Mouse (Mus musculus) T-helper 2 cell (primary cell): ENCODE results near the gene Tnfrsf1a.

Experiments
- in situ Hi-C: fragments of 300-600 bp; cut with MboI, MseI; formaldehyde crosslinking; loops from one replicate; pipeline ENCODE4 v1.15.1; 2025; ENCODE audit warnings: high pct_unique_total_duplicates

Tnfrsf1a gene

DNA sequence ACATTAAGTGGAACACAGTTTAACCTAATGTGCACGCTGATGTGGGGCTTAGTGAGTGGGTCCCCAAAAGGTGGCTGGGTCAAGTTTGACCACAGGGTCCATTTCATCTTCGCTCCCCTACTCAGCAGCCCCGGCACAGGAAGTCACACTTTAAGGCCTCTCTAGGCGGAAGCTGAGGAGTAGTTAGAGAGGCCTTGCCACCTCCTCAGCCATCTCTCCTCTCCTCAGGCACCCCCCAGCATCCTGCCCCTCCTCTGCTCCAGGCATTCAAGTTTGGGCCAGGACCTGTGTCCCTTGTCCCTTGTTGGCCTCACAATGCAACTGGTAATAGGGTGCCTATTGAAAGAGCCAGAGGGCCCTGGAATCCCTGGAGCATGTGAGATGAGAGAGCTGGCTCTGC is 4.5 kb downstream of the Tnfrsf1a start:
- in situ Hi-C loops, result no loop called here

DNA sequence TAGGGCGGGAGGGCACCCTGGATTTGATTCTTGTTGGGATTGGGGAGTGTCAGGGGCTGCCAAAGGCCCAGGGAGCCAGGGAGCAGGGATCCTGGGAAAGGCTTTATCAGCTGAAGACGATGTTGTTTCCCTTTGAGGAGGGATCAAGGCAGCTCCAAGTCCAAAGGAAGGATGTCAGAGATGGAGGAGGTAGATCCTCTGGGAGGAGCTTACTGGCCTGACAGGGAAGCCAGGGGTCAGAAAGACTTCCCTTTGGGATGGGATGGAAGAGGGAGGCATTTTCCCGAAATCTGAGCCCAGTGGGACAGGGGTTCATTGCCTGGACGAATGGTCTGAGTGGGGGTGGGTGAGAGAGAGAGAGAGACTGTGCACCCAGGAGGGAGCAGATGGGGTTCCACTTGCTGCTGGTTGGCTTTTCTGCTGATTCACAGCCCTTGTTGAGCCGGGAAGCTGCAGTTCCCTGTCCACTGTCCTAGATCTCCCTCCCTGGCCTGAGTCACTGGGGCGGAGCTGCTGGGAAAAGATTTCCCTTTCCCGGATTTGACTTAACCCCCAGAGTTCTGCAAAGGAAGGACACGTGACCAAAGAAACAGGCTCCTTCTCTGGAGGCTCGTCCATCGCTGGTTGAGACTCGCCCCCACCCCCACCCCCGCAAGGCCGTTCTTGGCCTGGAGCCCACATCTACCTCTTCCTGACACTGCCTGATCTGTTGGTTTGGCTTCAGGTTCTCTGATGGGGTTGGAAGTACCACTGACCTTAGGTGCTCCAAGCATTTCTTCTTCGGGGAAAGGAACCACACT is 5.4 kb downstream of the Tnfrsf1a start:
- in situ Hi-C loops, result no loop called here

GRCm38 (mm10) chr6:125355197-125355741 is 6.1 kb downstream of the Tnfrsf1a start:
- in situ Hi-C loops, result no loop called here

GRCm38 (mm10) chr6:125356264-125356663 is 7.1 kb downstream of the Tnfrsf1a start:
- in situ Hi-C loops, result no loop called here

- in situ Hi-C loops, result no loop called here
These were observed 8.2 kb downstream of the Tnfrsf1a start for GRCm38 (mm10) chr6:125357334-125357733.

DNA sequence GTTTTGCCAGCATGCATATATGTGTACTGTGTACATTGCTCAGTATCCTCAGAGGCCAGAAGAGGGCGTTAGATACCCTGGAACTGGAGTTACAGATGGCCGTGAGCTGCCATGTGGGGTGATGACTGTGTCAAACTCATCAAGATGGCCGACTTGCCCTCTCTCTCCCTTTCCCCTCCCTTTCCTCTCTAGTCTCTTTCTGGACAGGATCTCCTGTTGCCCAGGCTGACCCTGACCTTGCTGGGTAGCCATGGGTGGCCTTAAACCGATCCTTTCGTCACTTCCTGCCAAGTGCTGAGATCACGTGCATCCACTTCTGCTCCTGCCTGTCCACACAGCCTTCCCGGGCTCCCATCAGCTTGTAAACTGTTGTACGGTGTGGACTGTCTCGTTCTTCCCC is 10.8 kb downstream of the Tnfrsf1a start:
- in situ Hi-C loops, result no loop called here

- in situ Hi-C loops, result no loop called here
These were observed 11.7 kb downstream of the Tnfrsf1a start for GRCm38 (mm10) chr6:125360846-125361245.

DNA sequence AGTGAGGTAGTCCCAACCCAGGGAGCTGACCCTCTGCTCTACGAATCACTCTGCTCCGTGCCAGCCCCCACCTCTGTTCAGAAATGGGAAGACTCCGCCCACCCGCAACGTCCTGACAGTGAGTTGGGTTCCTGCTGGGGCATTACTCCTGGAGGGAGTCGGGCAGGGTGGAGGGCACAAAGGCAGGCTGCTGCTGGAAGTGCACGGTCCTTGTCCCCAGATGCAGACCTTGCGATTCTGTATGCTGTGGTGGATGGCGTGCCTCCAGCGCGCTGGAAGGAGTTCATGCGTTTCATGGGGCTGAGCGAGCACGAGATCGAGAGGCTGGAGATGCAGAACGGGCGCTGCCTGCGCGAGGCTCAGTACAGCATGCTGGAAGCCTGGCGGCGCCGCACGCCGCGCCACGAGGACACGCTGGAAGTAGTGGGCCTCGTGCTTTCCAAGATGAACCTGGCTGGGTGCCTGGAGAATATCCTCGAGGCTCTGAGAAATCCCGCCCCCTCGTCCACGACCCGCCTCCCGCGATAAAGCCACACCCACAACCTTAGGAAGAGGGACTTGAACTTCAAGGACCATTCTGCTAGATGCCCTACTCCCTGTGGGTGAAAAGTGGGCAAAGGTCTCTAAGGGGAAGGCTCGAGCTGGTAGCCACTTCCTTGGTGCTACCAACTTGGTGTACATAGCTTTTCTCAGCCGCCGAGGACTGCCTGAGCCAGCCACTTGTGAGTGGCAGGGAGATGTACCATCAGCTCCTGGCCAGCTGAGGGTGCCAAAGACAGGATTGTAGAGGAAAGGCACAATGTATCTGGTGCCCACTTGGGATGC is 12.5 kb downstream of the Tnfrsf1a start:
- in situ Hi-C loops, result no loop called here

DNA sequence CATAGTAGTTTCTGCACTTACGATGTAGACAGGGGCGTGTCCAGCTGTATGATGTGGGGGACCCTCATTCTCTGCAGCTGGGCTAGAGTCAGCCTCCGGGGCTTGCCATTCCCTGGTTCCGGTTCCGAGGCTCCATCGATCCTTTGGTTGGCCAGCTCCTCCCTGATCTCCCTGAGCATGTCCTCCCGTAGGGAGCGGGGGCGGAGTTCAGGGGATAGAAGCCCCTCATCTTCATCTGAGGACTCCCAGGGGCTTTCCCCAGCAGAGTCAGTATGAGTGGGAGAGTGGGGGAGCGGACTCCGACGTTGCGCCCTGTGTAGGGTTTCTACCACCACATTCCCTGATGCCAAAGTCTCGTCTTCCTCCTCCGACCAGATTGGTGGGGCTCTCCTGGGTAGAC is 13.9 kb downstream of the Tnfrsf1a start:
- in situ Hi-C loops, result no loop called here

DNA sequence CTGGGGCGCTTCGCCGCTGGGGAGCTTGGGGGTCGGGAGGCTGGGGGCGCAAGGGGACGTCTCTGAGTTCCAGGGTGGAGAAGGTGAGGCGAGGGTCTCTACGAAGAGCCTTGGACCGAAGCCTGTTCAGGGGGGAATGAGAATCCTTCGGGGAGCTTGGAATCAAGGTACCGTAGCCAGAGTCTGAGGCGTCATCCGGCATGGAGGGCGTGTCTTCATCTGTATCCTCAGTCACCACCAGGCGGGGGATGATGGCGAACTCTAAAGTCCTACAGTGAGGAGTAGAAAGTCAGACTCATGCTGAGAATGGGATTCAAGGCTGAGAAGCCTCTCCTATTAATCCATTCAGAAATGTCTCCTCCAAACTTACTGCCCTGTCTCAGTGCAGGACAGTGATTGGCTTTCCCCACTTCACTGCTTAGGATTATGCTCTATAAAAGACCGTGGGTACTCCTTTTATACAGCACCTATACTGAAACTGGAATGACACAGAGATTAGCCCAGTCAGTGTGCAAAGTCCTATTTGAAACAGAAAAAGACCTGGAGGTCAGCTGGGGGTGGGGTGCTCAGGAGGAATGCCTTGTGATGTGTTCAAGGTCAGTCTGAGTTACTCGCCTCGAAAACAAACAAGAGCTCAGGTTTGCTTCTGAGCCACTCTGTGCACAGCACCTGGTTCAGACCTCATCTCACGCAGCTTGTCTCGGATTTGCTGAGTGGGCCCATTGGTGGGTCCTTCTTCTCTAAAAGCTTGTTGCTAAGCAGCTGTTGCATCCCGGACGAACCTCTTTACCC is 14.5 kb downstream of the Tnfrsf1a start:
- in situ Hi-C loops, result no loop called here

- in situ Hi-C loops, result no loop called here
These were observed 15.3 kb downstream of the Tnfrsf1a start for GRCm38 (mm10) chr6:125364448-125364847.

DNA sequence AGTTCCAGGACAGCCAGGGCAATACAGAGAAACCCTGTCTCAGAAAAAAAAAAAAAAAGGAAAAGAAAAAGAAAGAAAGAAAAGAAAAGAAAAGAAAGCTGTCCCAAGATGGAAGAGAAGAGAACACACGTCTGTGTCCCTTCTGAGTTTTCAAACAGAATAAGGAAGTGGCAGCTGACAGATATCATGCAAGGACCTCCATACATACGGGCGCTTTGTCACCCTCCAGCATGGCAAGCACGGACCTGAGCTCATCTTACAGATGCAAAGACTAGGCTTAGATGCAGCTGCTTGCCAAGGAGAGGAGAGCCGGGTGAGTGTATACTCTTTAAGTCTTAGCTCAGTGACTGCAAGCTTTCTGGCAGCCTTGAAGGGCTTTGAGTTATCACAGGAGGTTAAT is 16.4 kb downstream of the Tnfrsf1a start:
- in situ Hi-C loops, result no loop called here

DNA sequence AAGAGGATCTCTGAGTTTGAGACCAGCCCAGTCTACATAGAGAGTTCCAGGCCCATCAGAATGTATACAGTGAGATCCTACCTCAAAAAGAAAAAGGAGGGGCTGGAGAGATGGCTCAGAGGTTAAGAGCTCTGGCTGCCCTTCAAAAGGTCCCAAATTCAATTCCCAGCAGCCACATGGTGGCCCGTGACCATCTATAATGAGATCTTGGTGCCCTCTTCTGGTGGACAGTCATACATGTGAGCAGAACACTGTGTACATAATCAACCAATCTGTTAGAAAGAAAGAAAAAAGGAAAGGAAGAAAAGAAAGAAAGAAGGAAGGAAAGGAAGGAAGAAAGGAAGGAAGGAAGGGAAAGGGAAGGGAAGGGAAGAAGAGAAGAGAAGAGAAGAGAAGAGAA is 17.0 kb downstream of the Tnfrsf1a start:
- in situ Hi-C loops, result no loop called here

DNA sequence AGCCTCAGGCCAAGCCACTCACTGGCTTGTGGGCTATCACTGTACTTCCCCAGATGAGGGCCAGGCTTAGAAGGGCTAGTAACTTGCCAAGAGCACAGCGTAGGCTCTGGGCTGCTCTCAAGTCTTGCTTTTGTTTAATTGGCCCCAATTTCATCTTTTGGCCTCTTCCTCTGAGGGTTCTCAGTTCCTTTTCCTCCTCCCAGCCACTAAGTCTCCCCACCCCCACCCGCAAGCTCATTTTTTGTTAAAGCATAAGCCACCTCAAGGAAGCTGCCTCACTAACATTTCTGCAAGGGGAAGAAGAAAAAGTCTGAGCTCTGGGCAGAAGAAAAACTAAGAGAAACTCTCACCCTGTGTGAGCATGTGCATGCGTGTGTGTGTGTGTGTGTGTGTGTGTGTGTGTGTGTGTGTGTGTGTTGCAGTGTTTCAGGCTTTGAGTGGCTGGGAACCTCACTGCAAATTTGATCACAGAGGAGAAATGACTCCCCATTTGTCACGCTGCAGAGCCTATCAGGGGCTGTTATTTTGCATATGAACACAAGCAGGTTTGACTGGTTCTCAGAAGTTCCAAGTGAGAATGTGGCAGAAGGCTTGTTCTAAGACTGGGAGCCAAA is 18.7 kb downstream of the Tnfrsf1a start:
- in situ Hi-C loops, result no loop called here

- in situ Hi-C loops, result no loop called here
These were observed 27.9 kb downstream of the Tnfrsf1a start for GRCm38 (mm10) chr6:125377042-125377441.

DNA sequence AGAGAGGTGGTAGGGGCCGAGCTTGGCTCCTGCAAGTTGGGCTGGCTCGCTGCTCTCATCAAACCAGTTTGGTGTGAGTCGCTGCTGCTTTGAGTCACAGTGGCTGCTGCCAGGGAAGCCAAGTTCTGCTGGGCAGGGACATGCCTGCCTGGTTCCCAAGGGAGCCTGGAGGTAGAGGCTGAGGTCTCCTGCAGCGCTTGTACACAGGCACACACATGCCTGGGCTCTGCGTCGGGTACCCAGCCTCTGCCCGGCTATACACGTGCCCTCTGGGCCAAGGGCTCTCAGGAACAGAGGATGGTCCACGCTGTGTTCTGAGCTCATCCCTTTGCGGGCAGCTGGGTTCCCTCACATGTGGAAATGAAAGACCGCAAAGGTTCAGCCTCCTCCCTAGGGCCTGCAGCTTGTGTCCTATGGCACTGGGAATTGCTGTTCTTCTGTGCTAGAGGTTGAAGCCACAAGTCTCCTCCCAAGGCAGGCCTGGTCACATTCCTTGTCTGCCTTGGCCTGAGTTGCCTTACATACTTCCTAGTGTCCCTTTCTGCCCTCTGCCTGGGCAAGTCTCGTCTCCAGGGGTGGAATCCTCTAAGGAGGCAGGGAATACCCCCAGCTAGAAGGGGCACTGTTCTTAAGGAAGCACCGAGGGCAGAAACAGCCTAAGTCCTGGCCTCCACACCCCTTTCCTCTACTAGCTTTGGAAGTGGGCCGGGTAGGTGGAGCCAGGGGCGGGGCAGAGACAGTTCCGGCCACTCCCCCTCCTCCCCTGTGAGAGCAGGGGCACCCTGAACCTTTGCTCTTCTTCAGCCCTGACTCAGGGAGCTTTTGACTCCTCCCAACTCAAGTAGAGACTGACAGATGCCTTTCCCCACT is 28.7 kb downstream of the Tnfrsf1a start:
- in situ Hi-C loops, result no loop called here

GRCm38 (mm10) chr6:125378621-125379020 is 29.5 kb downstream of the Tnfrsf1a start:
- in situ Hi-C loops, result no loop called here

GRCm38 (mm10) chr6:125379781-125380180 is 30.6 kb downstream of the Tnfrsf1a start:
- in situ Hi-C loops, result no loop called here

DNA sequence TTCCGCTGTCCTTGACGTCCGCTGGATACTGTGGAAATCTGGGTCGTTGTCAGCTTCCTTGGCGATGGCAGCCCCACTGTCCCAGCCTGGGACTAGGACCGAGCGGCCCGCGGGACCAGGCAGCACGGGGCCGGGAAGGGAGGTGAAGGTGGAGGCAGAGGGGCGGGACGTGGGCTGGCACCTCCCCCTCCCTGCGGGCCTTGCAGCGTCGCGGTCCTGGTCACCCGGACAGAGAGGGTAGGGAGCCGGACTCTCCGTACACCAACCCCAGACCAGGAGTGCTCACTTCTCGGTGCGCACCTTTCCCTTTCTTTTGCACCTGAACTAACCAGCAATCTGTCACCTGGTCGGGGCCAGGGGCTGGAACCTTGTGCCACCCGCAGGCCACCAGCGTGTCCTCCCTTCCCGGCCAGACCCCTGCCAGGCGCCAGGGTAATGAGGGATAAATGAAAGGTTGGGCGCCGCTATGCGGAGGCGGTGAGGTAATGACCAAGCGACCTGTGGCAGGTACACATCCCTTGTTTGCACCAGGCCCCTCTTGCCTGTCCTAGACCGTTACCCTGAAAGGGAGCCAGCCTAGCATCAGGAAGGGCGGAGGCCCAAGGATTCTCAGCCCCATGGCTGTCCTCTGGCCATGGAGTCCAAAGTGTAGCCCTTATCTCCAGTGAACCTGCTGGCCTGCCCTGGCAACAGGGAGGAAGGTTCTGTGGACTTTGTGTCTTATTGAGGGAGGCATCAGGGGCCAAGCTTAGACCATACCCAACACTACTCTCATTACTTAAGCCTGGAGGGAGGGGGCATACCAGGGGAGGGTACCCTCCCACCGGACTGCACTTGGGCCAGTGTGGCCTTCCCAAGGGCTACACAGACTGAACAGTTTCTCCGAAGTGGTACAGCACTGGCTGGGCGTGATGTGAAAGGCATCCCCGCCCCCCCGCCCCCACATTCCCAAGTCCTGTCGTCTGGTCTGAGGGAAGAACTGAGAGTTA is 31.5 kb downstream of the Tnfrsf1a start, which contains the start of gene Plekhg6:
TSS of gene Plekhg6 (minus strand) at position 422 of the 989 bp plus-strand sequence.
- in situ Hi-C loops, result no loop called here
